Mouse (Mus musculus): Measurements from ENCODE around the gene Speer1.
"Not testable (repeated sequence)": the region's sequence is repeated elsewhere in the genome, so short reads cannot be mapped to it uniquely, and the experiment has no call there.

Speer1 gene

DNA sequence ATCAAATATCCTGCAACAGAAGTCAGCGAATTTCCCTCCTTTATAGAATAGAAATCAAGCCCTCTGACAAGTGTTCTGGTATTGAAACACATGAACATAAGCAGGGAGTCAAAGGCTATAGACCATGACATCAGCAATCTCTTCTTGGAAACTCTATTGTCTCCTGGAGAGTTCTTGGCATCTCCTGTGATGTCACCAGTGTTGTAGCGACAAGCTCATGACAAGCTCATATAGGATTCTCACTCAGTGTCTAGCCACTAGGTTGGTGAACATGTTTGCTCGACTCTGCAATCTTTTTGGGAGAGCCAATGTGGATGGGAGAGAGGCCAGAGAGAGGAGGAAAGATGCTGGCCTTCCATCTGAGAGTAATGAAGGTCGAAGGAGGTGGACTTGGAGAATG lies at the start of gene Speer1:
TSS of gene Speer1 (plus strand) at position 301 of the 400 bp plus-strand sequence.
- not testable (repeated sequence) for DNase-seq

All from lung, postnatal 14 days (tissue).